Mouse (Mus musculus) C2C12 (cell line): ENCODE measurements around the gene Tnfrsf13c. TPM values are rescaled to one million over a fixed set of nuclear protein-coding genes. Genes with fewer than 3 reads are reported as not detected.
A peak's percentile ranks its signal among the peaks of the same experiment; 100 is the strongest.

Experiments
- H3K27me3 ChIP-seq: one replicate; pipeline ENCODE4 v1.6.1; 2011; ENCODE audit not compliant: control insufficient read depth, insufficient read depth, insufficient read length
- H3K36me3 ChIP-seq: one replicate; pipeline ENCODE4 v1.6.1; 2011; ENCODE audit not compliant: control insufficient read depth, insufficient read depth
- H3K4me3 ChIP-seq: one replicate; pipeline ENCODE4 v1.5.1; 2011; ENCODE audit warnings: mild to moderate bottlenecking, control low read depth; ENCODE audit not compliant: poor library complexity, insufficient read depth, severe bottlenecking
- H3K79me2 ChIP-seq: one replicate; pipeline ENCODE4 v1.6.1; 2011; ENCODE audit not compliant: control insufficient read depth, insufficient read depth
- H3K79me3 ChIP-seq: one replicate; pipeline ENCODE4 v1.6.1; 2011; ENCODE audit warnings: low read depth, control low read depth
- H3ac ChIP-seq: one replicate; pipeline ENCODE3; 2011; ENCODE audit warnings: low read depth; ENCODE audit not compliant: control insufficient read depth, insufficient read length
- CEBPB ChIP-seq: IDR thresholded peaks from one replicate; pipeline ENCODE4 v1.6.1; 2011; ENCODE audit warnings: low read depth, mild to moderate bottlenecking, control low read depth, moderate library complexity
- CTCF ChIP-seq: IDR thresholded peaks from one replicate; pipeline ENCODE4 v1.5.1; 2011; ENCODE audit not compliant: control insufficient read depth, insufficient read depth, insufficient read length
- FOSL1 ChIP-seq: IDR thresholded peaks from one replicate; pipeline ENCODE4 v1.8.0; 2011; ENCODE audit warnings: mild to moderate bottlenecking, low read length; ENCODE audit not compliant: poor library complexity, insufficient read depth, severe bottlenecking
- MAX ChIP-seq: IDR thresholded peaks from one replicate; pipeline ENCODE4 v1.6.1; 2011; ENCODE audit warnings: mild to moderate bottlenecking, control low read depth
- MYOD1 ChIP-seq: IDR thresholded peaks from one replicate; pipeline ENCODE4 v1.6.1; 2011; ENCODE audit warnings: low read depth; ENCODE audit not compliant: control insufficient read depth, insufficient read length
- MYOG ChIP-seq: IDR thresholded peaks from one replicate; pipeline ENCODE4 v1.6.1; 2011; ENCODE audit not compliant: control insufficient read depth, insufficient read length; ENCODE audit errors: extremely low read depth
- USF1 ChIP-seq: IDR thresholded peaks from one replicate; pipeline ENCODE4 v1.6.1; 2011; ENCODE audit warnings: low read depth, mild to moderate bottlenecking, control low read depth, moderate library complexity
- polyA plus RNA-seq: library from polyadenylated mRNA; unstranded; fragments of >200 nt; fragmentation: generic; extraction: Trizol; gene quantifications from one replicate; pipeline ENCODE4 v1.2.1, GENCODE M21; 2012; ENCODE audit warnings: missing spikeins

Tnfrsf13c gene
- polyA plus RNA-seq, 1 experiment = 0.16 TPM

DNA sequence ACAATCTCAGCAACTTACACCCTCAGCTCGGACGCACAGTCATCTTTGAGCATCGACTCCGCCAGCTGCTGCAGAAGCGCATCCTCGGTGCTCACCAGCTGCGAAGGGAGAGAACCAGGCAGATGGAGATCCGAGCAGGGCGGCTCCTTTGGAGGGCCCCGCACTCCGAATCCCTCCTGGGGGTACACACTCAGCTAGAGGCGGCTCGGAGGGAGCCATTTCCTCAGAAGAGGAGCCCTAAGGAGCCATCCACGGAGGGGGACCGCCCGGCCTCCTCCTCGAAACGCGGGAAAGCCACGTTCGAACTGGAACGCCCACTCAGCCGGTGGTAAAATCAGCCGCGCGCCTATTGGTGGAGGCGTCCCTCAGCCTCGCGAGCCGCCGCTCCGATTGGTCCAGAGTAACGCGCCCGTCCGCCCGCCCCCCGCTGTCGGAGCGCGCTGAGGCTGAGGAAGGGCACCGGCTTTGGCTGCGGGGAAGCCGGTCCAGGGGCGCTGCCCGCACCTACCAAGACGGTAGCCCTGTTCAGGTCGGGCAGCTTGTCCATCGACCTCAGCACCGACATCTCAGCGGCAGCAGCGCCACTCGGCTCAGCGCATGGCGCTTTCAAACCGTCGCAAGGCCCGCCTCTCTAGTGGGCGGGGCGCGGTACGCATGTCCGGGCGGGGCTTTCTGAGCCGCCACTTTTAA, 20.1 kb upstream of the Tnfrsf13c start, which contains the start of gene Cenpm:
TSS of gene Cenpm (minus strand) at position 634 of the 690 bp plus-strand sequence.
- H3K27me3 ChIP-seq = no peaks in the 10 kb centered on the region
- TF ChIP-seq CTCF (no peak), MYOD1 (no peak), USF1 (no peak), MAX (peak; percentile 56)
- H3ac ChIP-seq = peak within 1 kb of the TSS; percentile 85

DNA sequence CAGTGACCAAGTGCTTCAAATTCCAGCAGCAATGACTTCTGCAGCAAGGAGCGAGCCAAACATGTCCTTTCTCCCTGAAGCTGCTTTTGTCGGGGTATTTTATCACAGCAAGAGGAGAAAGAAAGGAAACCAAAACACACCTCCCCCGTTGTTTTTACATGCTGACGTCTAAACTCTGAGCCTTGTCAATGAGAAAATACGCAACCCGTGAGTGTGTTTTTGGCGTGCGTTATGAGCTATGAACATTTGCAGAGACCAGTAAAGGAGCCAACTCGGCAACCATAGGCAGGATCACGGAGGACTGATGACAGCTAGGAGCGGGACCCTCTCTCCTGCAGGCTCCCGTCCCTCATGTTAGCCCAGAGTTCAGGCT, 19.6 kb upstream of the Tnfrsf13c start:
- H3K27me3 ChIP-seq = no peaks in the 10 kb centered on the region
- peak overlapping the region; percentile 85 for H3ac ChIP-seq
- TF ChIP-seq CEBPB = no peak
- H3K36me3 ChIP-seq = peaks cover 2% of the 10 kb centered on the region
- H3K79me3 ChIP-seq = no peaks in the 10 kb centered on the region
- H3K79me2 ChIP-seq = no peaks in the 10 kb centered on the region
- peak overlapping the region; percentile 58 for H3K4me3 ChIP-seq

More for the DNA sequence above, 20.1 kb upstream of the Tnfrsf13c start, which contains the start of gene Cenpm:
- Histone ChIP-seq H3K79me2 (no peaks in the 10 kb centered on the region), H3K79me3 (no peaks in the 10 kb centered on the region), H3K4me3 (peak within 1 kb of the TSS; percentile 58), H3K36me3 (no peaks in the 10 kb centered on the region)

DNA sequence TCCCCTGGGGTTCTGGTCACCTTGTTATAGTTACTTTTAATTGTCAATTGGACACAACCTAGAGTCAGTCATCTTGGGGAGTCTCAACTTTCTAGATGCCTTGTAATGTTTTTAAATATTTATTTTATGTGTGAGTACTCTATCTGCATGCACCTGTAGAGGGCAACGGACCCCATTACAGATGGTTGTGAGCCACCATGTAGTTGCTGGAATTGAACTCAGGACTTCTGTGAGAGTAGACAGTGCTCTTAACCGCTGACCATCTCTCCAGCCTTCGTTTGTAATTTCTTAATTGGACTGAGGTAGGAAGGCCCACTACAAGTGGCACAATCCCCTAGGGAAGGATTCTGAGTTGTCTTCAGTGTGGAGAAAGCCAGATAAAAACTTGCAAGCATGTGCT, 19.1 kb upstream of the Tnfrsf13c start:
- Histone ChIP-seq H3ac (peak overlapping the region; percentile 85), H3K79me2 (no peaks in the 10 kb centered on the region), H3K27me3 (no peaks in the 10 kb centered on the region), H3K79me3 (no peaks in the 10 kb centered on the region), H3K36me3 (peaks cover 6% of the 10 kb centered on the region), H3K4me3 (peak overlapping the region; percentile 58)
- TF ChIP-seq FOSL1 = no peak
- no peak for TF ChIP-seq CEBPB
- TF ChIP-seq MAX = no peak
- no peak for TF ChIP-seq CTCF
- TF ChIP-seq USF1 = no peak
- no peak for TF ChIP-seq MYOG
- no peak for TF ChIP-seq MYOD1

DNA sequence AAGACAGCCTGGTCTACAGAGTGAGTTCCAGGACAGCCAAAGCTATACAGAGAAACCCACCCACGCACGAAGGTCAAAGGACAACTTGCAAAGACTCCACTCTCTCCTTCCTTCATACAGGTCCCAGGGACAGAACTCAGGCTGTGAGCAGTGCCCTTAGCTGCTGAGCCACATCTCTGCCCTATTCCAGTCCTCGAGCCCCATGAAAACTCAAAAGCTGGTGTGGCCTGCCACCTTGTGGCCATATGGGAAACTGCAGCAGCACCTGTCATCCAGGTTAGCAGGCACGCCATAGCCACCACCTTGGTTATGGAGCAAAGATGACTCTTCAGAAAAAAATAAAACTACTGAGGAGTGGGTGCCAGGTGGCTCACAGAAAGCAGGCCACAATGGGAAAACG, 12.4 kb upstream of the Tnfrsf13c start:
- no peaks in the 10 kb centered on the region for H3K79me2 ChIP-seq
- no peaks in the 10 kb centered on the region for H3K79me3 ChIP-seq
- H3ac ChIP-seq = no peak overlapping the region
- no peak overlapping the region for H3K4me3 ChIP-seq
- H3K36me3 ChIP-seq = peaks cover 11% of the 10 kb centered on the region
- TF ChIP-seq FOSL1 = no peak
- TF ChIP-seq MYOD1 = peak; percentile 75
- TF ChIP-seq CEBPB = no peak
- TF ChIP-seq CTCF = peak; percentile 95
- no peak for TF ChIP-seq USF1
- no peak for TF ChIP-seq MYOG
- no peak for TF ChIP-seq MAX
- no peaks in the 10 kb centered on the region for H3K27me3 ChIP-seq

DNA sequence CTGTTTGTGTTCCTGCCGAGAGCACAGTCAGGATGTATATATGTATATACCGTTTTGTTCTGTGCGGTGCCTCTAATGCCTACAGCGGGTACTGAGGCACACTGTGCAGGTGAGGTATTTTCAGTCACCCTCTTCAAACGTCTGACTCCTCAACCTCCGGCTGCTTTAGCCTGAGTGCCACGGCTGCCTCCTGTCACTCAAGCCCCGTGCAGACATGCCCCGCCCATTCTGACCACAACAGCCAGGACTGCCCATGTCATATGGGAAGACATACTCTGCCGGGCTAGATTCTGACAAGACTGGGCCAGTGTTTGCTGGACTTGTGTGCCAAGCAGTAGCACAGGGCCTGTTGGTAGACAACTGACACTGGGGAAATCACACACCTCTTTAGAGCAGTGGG, 11.5 kb upstream of the Tnfrsf13c start:
- no peaks in the 10 kb centered on the region for H3K27me3 ChIP-seq
- peaks cover 11% of the 10 kb centered on the region for H3K36me3 ChIP-seq
- TF ChIP-seq CTCF (no peak), FOSL1 (no peak), MYOG (no peak), MAX (no peak), CEBPB (no peak), USF1 (no peak), MYOD1 (no peak)

DNA sequence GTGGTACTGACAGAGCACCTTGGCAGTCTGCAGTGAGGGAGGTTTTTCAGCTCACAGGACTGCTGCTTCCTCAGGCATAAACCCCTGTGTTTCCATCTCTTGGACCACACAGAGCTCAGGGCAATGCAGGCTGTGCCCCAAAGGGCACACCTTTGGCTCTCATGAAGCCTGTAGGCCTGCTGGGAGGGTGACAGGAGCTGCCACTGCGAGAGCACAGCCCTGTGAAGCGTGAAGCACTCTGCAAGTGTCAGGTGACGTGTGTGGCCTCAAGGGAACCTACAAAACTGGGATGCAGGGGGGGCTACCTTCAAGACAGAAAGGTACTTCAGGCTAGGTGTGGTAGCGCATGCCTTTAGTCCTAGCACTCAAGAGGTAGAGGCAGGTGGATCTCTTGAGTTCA, 8.5 kb upstream of the Tnfrsf13c start:
- Histone ChIP-seq H3K27me3 (no peaks in the 10 kb centered on the region), H3K79me3 (no peaks in the 10 kb centered on the region), H3K79me2 (no peaks in the 10 kb centered on the region), H3ac (no peak overlapping the region), H3K4me3 (no peak overlapping the region), H3K36me3 (no peaks in the 10 kb centered on the region)
- no peak for TF ChIP-seq MYOG
- no peak for TF ChIP-seq FOSL1
- TF ChIP-seq MAX = no peak

More for the DNA sequence above, 11.5 kb upstream of the Tnfrsf13c start:
- no peaks in the 10 kb centered on the region for H3K79me2 ChIP-seq
- no peaks in the 10 kb centered on the region for H3K79me3 ChIP-seq
- H3ac ChIP-seq = no peak overlapping the region
- H3K4me3 ChIP-seq = no peak overlapping the region
